15 mouse cellular contexts compared by ENCODE assay signal in genomic region chr5:80251961-80252360, GRCm38 (mm10).
DNase-seq lines count a peak whose midpoint lies in the region; ATAC-seq and TF ChIP-seq lines count a peak whose summit lies in the region.
"Had no signal": no experiment of that assay in that cellular context is flagged by ENCODE, and none has a peak within 500 bp of the region (broad histone marks: within the 10 kb centered on the region; RNA-seq: fewer than 3 reads in every experiment).

No protein-coding gene starts in this region.

- DNase-seq in cerebellum, postnatal 14 days: peak; percentile 13 to 69
- no peak for DNase-seq in cerebellum, postnatal 4 days (ENCODE audit: low spot score in 2 of 2)
- DNase-seq in midbrain, postnatal 0 days (ENCODE audit: low spot score): peak; percentile 26
- no peak for DNase-seq in midbrain, embryonic 11.5 days (ENCODE audit: low spot score, missing footprints)
- no peak for DNase-seq in lung, postnatal 25 days (ENCODE audit: low spot score)
- DNase-seq: adrenal gland, adult 2 months; adrenal gland, postnatal 10 days; adrenal gland, postnatal 25 days; cerebellum, adult 11-12 months; cerebellum, adult 9-10 months; forebrain, postnatal 0 days had no signal

- no peaks in the 10 kb centered on the region for H3K27me3 ChIP-seq in midbrain, postnatal 0 days (ENCODE audit: insufficient read depth, low read length)
- no peaks in the 10 kb centered on the region for H3K27me3 ChIP-seq in midbrain, embryonic 11.5 days (ENCODE audit: control insufficient read depth, insufficient read depth, low read length)
- H3K27me3 ChIP-seq: embryonic facial prominence, embryonic 12.5 days; forebrain, embryonic 13.5 days; forebrain, embryonic 15.5 days had no signal

- H3K27ac ChIP-seq in midbrain, postnatal 0 days (ENCODE audit: low read depth, low read length): no peak overlapping the region
- no peak overlapping the region for H3K27ac ChIP-seq in midbrain, embryonic 11.5 days (ENCODE audit: low read depth, low read length)
- H3K27ac ChIP-seq: embryonic facial prominence, embryonic 10.5 days; embryonic facial prominence, embryonic 12.5 days; forebrain, embryonic 13.5 days; forebrain, embryonic 15.5 days had no signal

- no peak overlapping the region for H3K4me3 ChIP-seq in midbrain, postnatal 0 days (ENCODE audit: low read depth, low read length)
- H3K4me3 ChIP-seq in midbrain, embryonic 11.5 days (ENCODE audit: low read depth, low read length): no peak overlapping the region
- H3K4me3 ChIP-seq: embryonic facial prominence, embryonic 10.5 days; embryonic facial prominence, embryonic 12.5 days; forebrain, embryonic 13.5 days; forebrain, embryonic 15.5 days had no signal

- WGBS in midbrain, postnatal 0 days: 72% methylated on average over 2 of the region's 2 CpGs
- WGBS in midbrain, embryonic 11.5 days: 74% methylated on average over 2 of the region's 2 CpGs

- no peaks in the 10 kb centered on the region for H3K4me1 ChIP-seq in midbrain, postnatal 0 days (ENCODE audit: insufficient read depth, low read length)
- H3K4me1 ChIP-seq in midbrain, embryonic 11.5 days (ENCODE audit: control insufficient read depth, insufficient read depth, low read length): no peaks in the 10 kb centered on the region
- H3K4me1 ChIP-seq: embryonic facial prominence, embryonic 10.5 days; embryonic facial prominence, embryonic 12.5 days had no signal

- no peak for TF ChIP-seq CTCF in midbrain, postnatal 0 days (IDR thresholded peaks at IDR 0.05)

- H3K4me2 ChIP-seq in midbrain, postnatal 0 days (ENCODE audit: low read depth, low read length, poor library complexity, severe bottlenecking): no peak overlapping the region
- H3K4me2 ChIP-seq in midbrain, embryonic 11.5 days: no peak overlapping the region
- H3K4me2 ChIP-seq: embryonic facial prominence, embryonic 12.5 days; forebrain, embryonic 13.5 days; forebrain, embryonic 15.5 days had no signal

- H3K9me3 ChIP-seq in midbrain, postnatal 0 days (ENCODE audit: low read length): no peaks in the 10 kb centered on the region
- no peaks in the 10 kb centered on the region for H3K9me3 ChIP-seq in midbrain, embryonic 11.5 days (ENCODE audit: control insufficient read depth, low read length)
- H3K9me3 ChIP-seq: embryonic facial prominence, embryonic 10.5 days; embryonic facial prominence, embryonic 12.5 days; forebrain, embryonic 13.5 days; forebrain, embryonic 15.5 days had no signal

- H3K9ac ChIP-seq in midbrain, postnatal 0 days (replicated peaks; ENCODE audit: low read length, poor library complexity, severe bottlenecking): no peak overlapping the region
- H3K9ac ChIP-seq in midbrain, embryonic 11.5 days (ENCODE audit: low read length): no peak overlapping the region
- H3K9ac ChIP-seq: embryonic facial prominence, embryonic 12.5 days; forebrain, embryonic 13.5 days; forebrain, embryonic 15.5 days; forebrain, postnatal 0 days had no signal

- H3K36me3 ChIP-seq in midbrain, postnatal 0 days (ENCODE audit: insufficient read depth, low read length): no peaks in the 10 kb centered on the region
- no peaks in the 10 kb centered on the region for H3K36me3 ChIP-seq in midbrain, embryonic 11.5 days (ENCODE audit: control insufficient read depth, insufficient read depth, low read length)
- H3K36me3 ChIP-seq: embryonic facial prominence, embryonic 10.5 days; embryonic facial prominence, embryonic 12.5 days; forebrain, embryonic 15.5 days had no signal

- ATAC-seq in midbrain, postnatal 0 days (ENCODE audit: low FRiP score): no peak
- ATAC-seq in midbrain, embryonic 11.5 days (ENCODE audit: low FRiP score): no peak
- ATAC-seq: forebrain, embryonic 13.5 days; forebrain, embryonic 15.5 days; forebrain, postnatal 0 days had no signal

Comparison
In these comparisons a context has a peak if more than half of its experiments do, and no peak if none do; other contexts are left out.
1. DNase-seq: peak in cerebellum, postnatal 14 days (2 of 2) and midbrain, postnatal 0 days (single experiment); none in cerebellum, postnatal 4 days (0 of 2), midbrain, embryonic 11.5 days (single experiment) and lung, postnatal 25 days (single experiment).